8 mouse cellular contexts compared by ENCODE assay signal in genomic region chr16:22265849-22266376, GRCm38 (mm10). TPM values are rescaled to one million over a fixed set of nuclear protein-coding genes. Genes with fewer than 3 reads are reported as not detected.
A peak's percentile ranks its signal among the peaks of the same experiment; 100 is the strongest.
DNase-seq lines count a peak whose midpoint lies in the region; ATAC-seq and TF ChIP-seq lines count a peak whose summit lies in the region.

Tra2b (minus strand) TSS chr16:22266005.

- H3K27ac ChIP-seq in forebrain, embryonic 10.5 days = peak within 1 kb of the TSS; percentile 96
- H3K27ac ChIP-seq in heart, embryonic 15.5 days = peak within 1 kb of the TSS; percentile 95
- H3K27ac ChIP-seq in liver, embryonic 14.5 days = peak within 1 kb of the TSS; percentile 65
- H3K27ac ChIP-seq in neural tube, embryonic 11.5 days (ENCODE audit: low read depth, low read length) = peak within 1 kb of the TSS; percentile 91
- peak within 1 kb of the TSS; percentile 98 for H3K27ac ChIP-seq in stomach, postnatal 0 days (replicated peaks)

- TF ChIP-seq EP300 in liver, embryonic 14.5 days (IDR thresholded peaks at IDR 0.05; ENCODE audit: low read depth) = 0 out of 2 replicates have a peak, but pooled peaks have one; percentile 10
- no peak for TF ChIP-seq EP300 in stomach, postnatal 0 days (optimal IDR thresholded peaks at IDR 0.05)

- peak; percentile 96 for DNase-seq in c-Kit-negative CD71-positive TER-119-positive erythroid progenitor cells, embryonic 14.5 days (ENCODE audit: low read depth, low spot score)
- peak; percentile 98 for DNase-seq in forebrain, embryonic 10.5 days (ENCODE audit: extremely low spot score, low spot score)
- peak; percentile 97 to 98 for DNase-seq in kidney, postnatal 25 days
- peak; percentile 96 for DNase-seq in liver, embryonic 14.5 days (ENCODE audit: low read depth in 3 of 3, low spot score in 3 of 3)
- DNase-seq in neural tube, embryonic 11.5 days (ENCODE audit: low spot score) = peak; percentile 99
- peak; percentile 99 for DNase-seq in stomach, postnatal 0 days (ENCODE audit: low spot score)

- WGBS in forebrain, embryonic 10.5 days = under 1% methylated on average over 38 of the region's 38 CpGs
- WGBS in heart, embryonic 15.5 days = under 1% methylated on average over 38 of the region's 38 CpGs
- under 1% methylated on average over 38 of the region's 38 CpGs for WGBS in liver, embryonic 14.5 days (ENCODE audit: insufficient replicate concordance)
- WGBS in neural tube, embryonic 11.5 days = under 1% methylated on average over 37 of the region's 38 CpGs
- 1% methylated on average over 34 of the region's 38 CpGs for WGBS in stomach, postnatal 0 days

- no peaks in the 10 kb centered on the region for H3K27me3 ChIP-seq in forebrain, embryonic 10.5 days (ENCODE audit: poor library complexity, severe bottlenecking)
- H3K27me3 ChIP-seq in heart, embryonic 15.5 days = no peaks in the 10 kb centered on the region
- no peaks in the 10 kb centered on the region for H3K27me3 ChIP-seq in liver, embryonic 14.5 days (ENCODE audit: control insufficient read depth, insufficient read depth, low read length)
- H3K27me3 ChIP-seq in neural tube, embryonic 11.5 days (ENCODE audit: control insufficient read depth, insufficient read depth, low read length) = no peaks in the 10 kb centered on the region
- no peaks in the 10 kb centered on the region for H3K27me3 ChIP-seq in stomach, postnatal 0 days (ENCODE audit: control insufficient read depth, insufficient read depth, low read length)

- TF ChIP-seq CTCF in liver, embryonic 14.5 days (IDR thresholded peaks at IDR 0.05; ENCODE audit: low read depth) = peak; percentile 60
- peak; percentile 67 for TF ChIP-seq CTCF in stomach, postnatal 0 days (IDR thresholded peaks at IDR 0.05; ENCODE audit: low read depth)

- H3K4me2 ChIP-seq in heart, embryonic 15.5 days = peak within 1 kb of the TSS; percentile 71
- peak within 1 kb of the TSS; percentile 83 for H3K4me2 ChIP-seq in liver, embryonic 14.5 days (ENCODE audit: low read depth)
- peak within 1 kb of the TSS; percentile 88 for H3K4me2 ChIP-seq in neural tube, embryonic 11.5 days (ENCODE audit: low read depth)
- H3K4me2 ChIP-seq in stomach, postnatal 0 days (replicated peaks; ENCODE audit: low read depth) = peak within 1 kb of the TSS; percentile 79

- H3K4me1 ChIP-seq in forebrain, embryonic 10.5 days = peaks cover 25% of the 10 kb centered on the region
- peaks cover 18% of the 10 kb centered on the region for H3K4me1 ChIP-seq in heart, embryonic 15.5 days (replicated peaks)
- H3K4me1 ChIP-seq in liver, embryonic 14.5 days (replicated peaks; ENCODE audit: control insufficient read depth in 2 of 2, insufficient read depth in 2 of 2, low read length in 1 of 2) = peaks cover 12 to 14% of the 10 kb centered on the region in 2 experiments
- peaks cover 13% of the 10 kb centered on the region; the same call in 1 of the 2 replicates for H3K4me1 ChIP-seq in neural tube, embryonic 11.5 days (ENCODE audit: control insufficient read depth, insufficient read depth, low read length)
- no peaks in the 10 kb centered on the region; the same call in none of the 2 replicates for H3K4me1 ChIP-seq in stomach, postnatal 0 days (replicated peaks; ENCODE audit: control insufficient read depth, insufficient read depth)

- H3K9ac ChIP-seq in heart, embryonic 15.5 days = peak within 1 kb of the TSS; percentile 91
- H3K9ac ChIP-seq in liver, embryonic 14.5 days (replicated peaks) = peak within 1 kb of the TSS; percentile 97
- peak within 1 kb of the TSS; percentile 95 for H3K9ac ChIP-seq in neural tube, embryonic 11.5 days (ENCODE audit: low read length)
- peak within 1 kb of the TSS; percentile 95 for H3K9ac ChIP-seq in stomach, postnatal 0 days (ENCODE audit: low read length)

- H3K4me3 ChIP-seq in forebrain, embryonic 10.5 days = peak within 1 kb of the TSS; percentile 96
- H3K4me3 ChIP-seq in heart, embryonic 15.5 days = peak within 1 kb of the TSS; percentile 87
- peak within 1 kb of the TSS; percentile 91 to 96 for H3K4me3 ChIP-seq in liver, embryonic 14.5 days (ENCODE audit: insufficient read depth in 1 of 2, low read depth in 2 of 2, low read length in 2 of 2)
- H3K4me3 ChIP-seq in neural tube, embryonic 11.5 days (ENCODE audit: low read depth, low read length) = peak within 1 kb of the TSS; percentile 97
- peak within 1 kb of the TSS; percentile 95 for H3K4me3 ChIP-seq in stomach, postnatal 0 days (ENCODE audit: low read depth, low read length)

- H3K36me3 ChIP-seq in forebrain, embryonic 10.5 days (replicated peaks) = peaks cover 25% of the 10 kb centered on the region
- H3K36me3 ChIP-seq in heart, embryonic 15.5 days = no peaks in the 10 kb centered on the region
- H3K36me3 ChIP-seq in liver, embryonic 14.5 days (replicated peaks; ENCODE audit: control insufficient read depth, insufficient read depth, low read depth) = peaks cover 7% of the 10 kb centered on the region
- H3K36me3 ChIP-seq in neural tube, embryonic 11.5 days (ENCODE audit: control insufficient read depth, insufficient read depth, low read length) = no peaks in the 10 kb centered on the region
- H3K36me3 ChIP-seq in stomach, postnatal 0 days (ENCODE audit: control insufficient read depth, insufficient read depth, low read length) = no peaks in the 10 kb centered on the region

- ATAC-seq in CD4-positive, CD25-positive, alpha-beta regulatory T cell, adult 4 months = peak; percentile 83
- ATAC-seq in heart, embryonic 15.5 days (replicated peaks; ENCODE audit: insufficient number of reproducible peaks, insufficient read depth, low FRiP score, low read depth) = peak; percentile 98
- peak; percentile 97 for ATAC-seq in liver, embryonic 14.5 days (ENCODE audit: insufficient read depth)
- peak; percentile 96 for ATAC-seq in neural tube, embryonic 11.5 days (ENCODE audit: insufficient read depth, low FRiP score, low TSS enrichment)
- ATAC-seq in stomach, postnatal 0 days (ENCODE audit: low FRiP score, low TSS enrichment) = peak; percentile 97

- H3K9me3 ChIP-seq in forebrain, embryonic 10.5 days = no peaks in the 10 kb centered on the region
- H3K9me3 ChIP-seq in heart, embryonic 15.5 days (replicated peaks) = no peaks in the 10 kb centered on the region
- no peaks in the 10 kb centered on the region for H3K9me3 ChIP-seq in liver, embryonic 14.5 days (ENCODE audit: control insufficient read depth, low read length)
- no peaks in the 10 kb centered on the region for H3K9me3 ChIP-seq in neural tube, embryonic 11.5 days (ENCODE audit: control insufficient read depth, low read length)
- no peaks in the 10 kb centered on the region for H3K9me3 ChIP-seq in stomach, postnatal 0 days (ENCODE audit: control insufficient read depth, low read length)

RNA-seq across cellular contexts. Expression of gene Tra2b, which starts in this region (rescaled TPM):
- 100 to 1,000 TPM; 457 to 480 TPM for polyA plus RNA-seq in CD4-positive, CD25-positive, alpha-beta regulatory T cell, adult 4 months (2017; shearing (Covaris generic))
- polyA plus RNA-seq in forebrain, embryonic 10.5 days (2016; fragmentation: Nextera tagmentation; extraction: Ambion mirVana) = 538 and 552 TPM in 2 replicates
- 191 and 204 TPM in 2 replicates for polyA plus RNA-seq in heart, embryonic 15.5 days (2015; fragmentation: Nextera tagmentation; extraction: Ambion mirVana)
- polyA plus RNA-seq in liver, embryonic 14.5 days (2012; rRNA removed) = 47.8 and 69.7 TPM in 2 replicates
- 140 and 145 TPM in 2 replicates for polyA plus RNA-seq in liver, embryonic 14.5 days (2014; fragmentation: Nextera tagmentation; extraction: Ambion mirVana)
- 453 and 461 TPM in 2 replicates for polyA plus RNA-seq in neural tube, embryonic 11.5 days (2014; fragmentation: Nextera tagmentation; extraction: Ambion mirVana)
- 144 and 152 TPM in 2 replicates for polyA plus RNA-seq in stomach, postnatal 0 days (2015; fragmentation: Nextera tagmentation; extraction: Ambion mirVana)

Comparison
In these comparisons a context has a peak if more than half of its experiments do, and no peak if none do; other contexts are left out.
1. Peak in every context shown above with its lines: DNase-seq, ATAC-seq, H3K4me3 ChIP-seq and H3K27ac ChIP-seq.